Mouse (Mus musculus) thymus, postnatal 25 days (tissue): ENCODE data around the gene Rnaset2a.
A peak's percentile ranks its signal among the peaks of the same experiment; 100 is the strongest.
"Not testable (repeated sequence)": the region's sequence is repeated elsewhere in the genome, so short reads cannot be mapped to it uniquely, and the experiment has no call there.

Experiments
- DNase-seq: peaks from one replicate; pipeline ENCODE4 v3.0.0; 2022

Rnaset2a gene

GRCm38 (mm10) chr17:8147439-8148316 lies at the start of gene Rnaset2a, which contains the start of gene Gm49673:
Gene Rnaset2a, minus strand, starts transcription at chr17:8148097.
Gene Gm49673, minus strand, starts transcription at chr17:8147788.
- peak; percentile 51 for DNase-seq

- DNase-seq, result no peak
Observed at GRCm38 (mm10) chr17:8197652-8198051, 49.8 kb upstream of the Rnaset2a start.

GRCm38 (mm10) chr17:8195685-8196376 lies 47.9 kb upstream of the Rnaset2a start:
- no peak for DNase-seq

- no peak for DNase-seq
Observed at GRCm38 (mm10) chr17:8193678-8194077, 45.8 kb upstream of the Rnaset2a start.

- DNase-seq, result no peak
Observed at GRCm38 (mm10) chr17:8184217-8184616, 36.3 kb upstream of the Rnaset2a start.

GRCm38 (mm10) chr17:8183815-8184214 lies 35.9 kb upstream of the Rnaset2a start:
- no peak for DNase-seq

- no peak for DNase-seq
Observed at GRCm38 (mm10) chr17:8177090-8177489, 29.2 kb upstream of the Rnaset2a start.

- DNase-seq, result no peak
Observed at GRCm38 (mm10) chr17:8171081-8171480, 23.2 kb upstream of the Rnaset2a start.

- no peak for DNase-seq
Observed at GRCm38 (mm10) chr17:8170331-8170730, 22.4 kb upstream of the Rnaset2a start.

GRCm38 (mm10) chr17:8167436-8167835 lies 19.5 kb upstream of the Rnaset2a start:
- DNase-seq, result not testable (repeated sequence)

GRCm38 (mm10) chr17:8166454-8166853 lies 18.6 kb upstream of the Rnaset2a start:
- DNase-seq, result not testable (repeated sequence)

GRCm38 (mm10) chr17:8165977-8166376 lies 18.1 kb upstream of the Rnaset2a start:
- peak; percentile 20 for DNase-seq

GRCm38 (mm10) chr17:8165608-8165945 lies 17.7 kb upstream of the Rnaset2a start:
- DNase-seq, result peak; percentile 58

- peak; percentile 84 for DNase-seq
Observed at GRCm38 (mm10) chr17:8164701-8165607, 17.1 kb upstream of the Rnaset2a start, which contains the start of gene Fgfr1op. Gene Fgfr1op, plus strand, starts transcription at chr17:8165501.

- DNase-seq, result peak; percentile 73
Observed at GRCm38 (mm10) chr17:8160969-8161368, 13.1 kb upstream of the Rnaset2a start.

- not testable (repeated sequence) for DNase-seq
Observed at GRCm38 (mm10) chr17:8158627-8159026, 10.7 kb upstream of the Rnaset2a start.

- DNase-seq, result not testable (repeated sequence)
Observed at GRCm38 (mm10) chr17:8155982-8156381, 8.1 kb upstream of the Rnaset2a start.

GRCm38 (mm10) chr17:8155010-8155409 lies 7.1 kb upstream of the Rnaset2a start:
- not testable (repeated sequence) for DNase-seq

- peak; percentile 34 for DNase-seq
Observed at GRCm38 (mm10) chr17:8146931-8147330, 966 bp downstream of the Rnaset2a start.

GRCm38 (mm10) chr17:8143802-8144673 lies 3.9 kb downstream of the Rnaset2a start:
- not testable (repeated sequence) for DNase-seq

- DNase-seq, result not testable (repeated sequence)
Observed at GRCm38 (mm10) chr17:8140210-8140609, 7.7 kb downstream of the Rnaset2a start.

GRCm38 (mm10) chr17:8138116-8138515 lies 9.8 kb downstream of the Rnaset2a start:
- DNase-seq, result not testable (repeated sequence)
